Mouse (Mus musculus) liver, embryonic 16.5 days (tissue): ENCODE results near the gene Slc6a19. TPM values are rescaled to one million over a fixed set of nuclear protein-coding genes. Genes with fewer than 3 reads are reported as not detected.
"Not testable (repeated sequence)": the region's sequence is repeated elsewhere in the genome, so short reads cannot be mapped to it uniquely, and the experiment has no call there.

Source experiments
- ATAC-seq: fragments of 200-750 bp; cut with Nextera tagmentation; 2 replicates; pipeline ENCODE4 v1.8.0; 2017; ENCODE audit warnings: low read depth, mild to moderate bottlenecking, moderate number of reproducible peaks, moderate library complexity
- H3K27ac ChIP-seq: fragments of 300-500 bp; sonication (generic); 2 replicates; pipeline ENCODE4 v1.5.1; 2014; ENCODE audit warnings: mild to moderate bottlenecking, low read length
- H3K27me3 ChIP-seq: fragments of 300-500 bp; sonication (generic); 2 replicates; pipeline ENCODE4 v1.6.1; 2014; ENCODE audit warnings: low read depth, low read length, mixed read lengths; ENCODE audit not compliant: control insufficient read depth, insufficient read depth
- H3K36me3 ChIP-seq: fragments of 300-500 bp; sonication (generic); 2 replicates; pipeline ENCODE4 v1.6.1; 2014; ENCODE audit warnings: mild to moderate bottlenecking; ENCODE audit not compliant: control insufficient read depth, insufficient read depth
- H3K4me1 ChIP-seq: fragments of 300-500 bp; sonication (generic); 2 replicates; pipeline ENCODE4 v1.6.1; 2014; ENCODE audit warnings: low read depth, low read length, mixed read lengths; ENCODE audit not compliant: control insufficient read depth
- H3K4me2 ChIP-seq: fragments of 300-500 bp; sonication (generic); 2 replicates; pipeline ENCODE4 v1.6.1; 2014; ENCODE audit warnings: low read depth, low read length, mixed read lengths
- H3K4me3 ChIP-seq: fragments of 300-500 bp; sonication (generic); 2 replicates; pipeline ENCODE4 v1.5.1; 2014; ENCODE audit warnings: low read depth, mild to moderate bottlenecking, low read length
- H3K9ac ChIP-seq: fragments of 300-500 bp; sonication (generic); 2 replicates; pipeline ENCODE4 v1.6.1; 2014; ENCODE audit warnings: low read depth, low read length
- H3K9me3 ChIP-seq: fragments of 300-500 bp; sonication (generic); replicated peaks from 2 replicates; pipeline ENCODE4 v1.6.1; 2016; ENCODE audit warnings: low read length; ENCODE audit not compliant: control insufficient read depth
- WGBS: fragments of 180-500 bp; shearing (Covaris S2); extraction: QIAGEN DNeasy Blood & Tissue Kit; methylation state at CpG from one replicate; pipeline ENCODE4 v1.1.7; 2014; ENCODE audit not compliant: insufficient replicate concordance; 5-methylcytosine and 5-hydroxymethylcytosine counted together
- polyA plus RNA-seq: library from polyadenylated mRNA; unstranded; fragments of >200 nt; fragmentation: Nextera tagmentation; extraction: Ambion mirVana; gene quantifications from 2 replicates; pipeline ENCODE4 v1.2.1, GENCODE M21; 2015

Gene Slc6a19
- polyA plus RNA-seq, 1 experiment from 2014 or later: 1.6 TPM

DNA sequence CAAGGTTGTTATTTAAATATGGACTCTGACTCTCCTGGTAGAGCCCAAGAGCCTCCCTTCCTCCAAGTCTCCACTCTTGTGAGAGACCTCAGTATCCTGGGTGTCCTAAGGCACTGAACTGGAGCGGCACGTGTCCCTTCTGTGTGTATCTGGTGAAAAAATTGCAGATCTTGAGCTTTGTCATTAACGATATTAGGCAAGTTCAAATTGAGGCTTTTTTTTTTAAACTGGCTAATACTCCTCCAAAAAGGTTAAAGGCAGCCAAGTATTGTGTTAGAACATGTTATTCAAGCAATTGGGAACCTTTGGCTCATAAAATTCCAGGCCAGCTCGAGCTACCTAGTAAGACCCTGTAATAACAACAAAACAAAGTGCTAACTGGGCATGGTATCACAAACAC is 15.6 kb upstream of the Slc6a19 start:
- H3K4me3 ChIP-seq: no peak overlapping the region
- H3K9me3 ChIP-seq: no peaks in the 10 kb centered on the region
- no peaks in the 10 kb centered on the region; the same call in 1 of the 2 replicates for H3K4me1 ChIP-seq
- H3K27me3 ChIP-seq: no peaks in the 10 kb centered on the region
- no peak overlapping the region for H3K27ac ChIP-seq
- no peak for ATAC-seq
- WGBS: 57% methylated on average over 4 of the region's 4 CpGs
- H3K36me3 ChIP-seq: no peaks in the 10 kb centered on the region
- no peak overlapping the region for H3K9ac ChIP-seq
- no peak overlapping the region for H3K4me2 ChIP-seq

DNA sequence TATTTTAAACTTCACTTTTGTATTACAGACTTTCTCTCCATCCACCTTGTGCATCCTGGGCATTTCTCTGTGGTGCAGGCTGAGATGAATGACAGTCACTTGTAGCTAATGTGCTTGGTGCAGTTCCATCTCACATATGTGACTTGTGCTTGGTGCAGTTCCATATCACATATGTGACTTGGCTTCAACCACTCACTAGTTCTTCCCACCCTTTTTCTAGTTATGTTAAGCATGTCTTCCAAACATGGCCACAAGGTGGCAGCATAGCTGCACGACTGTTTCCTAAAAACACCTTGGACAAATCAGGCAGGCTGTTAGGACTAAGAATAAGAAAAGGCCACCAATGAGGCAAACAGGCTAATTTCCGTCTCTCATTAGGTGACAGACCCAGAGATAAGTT is 13.6 kb upstream of the Slc6a19 start:
- Histone ChIP-seq H3K4me1 (no peaks in the 10 kb centered on the region; the same call in 1 of the 2 replicates), H3K4me2 (no peak overlapping the region), H3K27ac (no peak overlapping the region), H3K4me3 (no peak overlapping the region), H3K9ac (no peak overlapping the region), H3K27me3 (no peaks in the 10 kb centered on the region), H3K36me3 (no peaks in the 10 kb centered on the region), H3K9me3 (no peaks in the 10 kb centered on the region)
- no peak for ATAC-seq
- 0% methylated on average over 2 of the region's 2 CpGs for WGBS

GRCm38 (mm10) chr13:73714020-73714419 is 9.4 kb upstream of the Slc6a19 start:
- WGBS: 45% methylated on average over 2 of the region's 2 CpGs
- Histone ChIP-seq H3K9me3 (no peaks in the 10 kb centered on the region), H3K27me3 (no peaks in the 10 kb centered on the region), H3K9ac (no peak overlapping the region), H3K36me3 (no peaks in the 10 kb centered on the region), H3K4me1 (no peaks in the 10 kb centered on the region), H3K4me3 (no peak overlapping the region), H3K27ac (no peak overlapping the region), H3K4me2 (no peak overlapping the region)
- no peak for ATAC-seq

DNA sequence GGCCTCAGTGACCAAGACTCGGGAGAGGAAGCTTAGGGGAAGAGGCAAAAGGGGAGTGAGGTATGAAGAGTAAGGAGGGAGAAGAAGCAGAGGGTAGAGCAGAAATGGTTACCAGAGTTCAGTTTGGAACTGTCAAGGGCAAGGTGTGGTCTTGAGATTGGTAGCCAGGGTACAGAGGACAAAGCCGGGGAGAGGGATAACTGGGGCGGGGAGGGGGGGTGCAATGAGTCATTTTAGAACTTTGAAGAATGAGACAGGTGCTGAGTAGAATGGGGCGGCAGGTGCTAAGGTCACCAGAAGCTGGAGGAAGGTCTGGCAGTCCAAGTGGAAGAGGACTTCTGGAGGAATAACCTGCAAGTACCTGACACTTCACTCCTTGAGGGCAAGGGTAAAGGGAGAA is 8.5 kb upstream of the Slc6a19 start:
- WGBS: 57% methylated on average over 4 of the region's 4 CpGs

GRCm38 (mm10) chr13:73712228-73712627 is 7.6 kb upstream of the Slc6a19 start:
- H3K36me3 ChIP-seq: no peaks in the 10 kb centered on the region
- H3K27ac ChIP-seq: no peak overlapping the region
- H3K27me3 ChIP-seq: no peaks in the 10 kb centered on the region
- H3K9me3 ChIP-seq: no peaks in the 10 kb centered on the region
- WGBS: 56% methylated on average over 3 of the region's 3 CpGs
- H3K4me3 ChIP-seq: no peak overlapping the region
- H3K4me1 ChIP-seq: no peaks in the 10 kb centered on the region
- peak; percentile 61; the same call in 1 of the 2 replicates for ATAC-seq
- no peak overlapping the region for H3K4me2 ChIP-seq
- H3K9ac ChIP-seq: no peak overlapping the region

More for the DNA sequence above, 8.5 kb upstream of the Slc6a19 start:
- Histone ChIP-seq H3K4me1 (no peaks in the 10 kb centered on the region), H3K27me3 (no peaks in the 10 kb centered on the region), H3K4me2 (no peak overlapping the region), H3K27ac (no peak overlapping the region), H3K4me3 (no peak overlapping the region), H3K36me3 (no peaks in the 10 kb centered on the region), H3K9me3 (no peaks in the 10 kb centered on the region), H3K9ac (no peak overlapping the region)
- no peak for ATAC-seq

GRCm38 (mm10) chr13:73711803-73712202 is 7.1 kb upstream of the Slc6a19 start:
- ATAC-seq: no peak
- 62% methylated on average over 5 of the region's 5 CpGs for WGBS
- Histone ChIP-seq H3K27ac (no peak overlapping the region), H3K4me2 (no peak overlapping the region), H3K9ac (no peak overlapping the region), H3K27me3 (no peaks in the 10 kb centered on the region), H3K36me3 (no peaks in the 10 kb centered on the region), H3K9me3 (no peaks in the 10 kb centered on the region), H3K4me1 (no peaks in the 10 kb centered on the region), H3K4me3 (no peak overlapping the region)

DNA sequence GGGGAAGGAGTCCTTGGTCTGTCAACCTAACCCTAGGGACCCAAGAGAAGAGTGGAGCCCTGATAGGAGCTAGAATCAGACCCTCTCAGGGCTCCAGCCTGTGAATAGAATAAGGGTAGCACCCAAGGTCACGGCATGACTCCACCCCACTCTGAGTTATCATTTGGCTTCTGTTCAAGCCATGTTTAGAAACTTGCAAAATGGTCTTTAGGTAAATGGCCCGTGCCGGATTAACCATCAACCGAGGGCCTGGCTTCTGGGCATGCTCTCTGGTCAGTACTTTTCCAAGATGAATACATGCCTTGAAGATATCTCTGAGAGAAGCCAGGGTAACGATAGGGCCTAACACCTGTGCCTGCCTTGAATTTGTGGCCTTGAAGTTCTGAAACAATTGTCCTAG is 6.6 kb upstream of the Slc6a19 start:
- 58% methylated on average over 5 of the region's 5 CpGs for WGBS
- Histone ChIP-seq H3K4me3 (no peak overlapping the region), H3K9me3 (no peaks in the 10 kb centered on the region), H3K27ac (no peak overlapping the region), H3K4me2 (no peak overlapping the region), H3K27me3 (no peaks in the 10 kb centered on the region), H3K36me3 (no peaks in the 10 kb centered on the region), H3K9ac (no peak overlapping the region), H3K4me1 (no peaks in the 10 kb centered on the region)
- ATAC-seq: 0 out of 2 replicates have a peak, but pooled peaks have one; percentile 24

DNA sequence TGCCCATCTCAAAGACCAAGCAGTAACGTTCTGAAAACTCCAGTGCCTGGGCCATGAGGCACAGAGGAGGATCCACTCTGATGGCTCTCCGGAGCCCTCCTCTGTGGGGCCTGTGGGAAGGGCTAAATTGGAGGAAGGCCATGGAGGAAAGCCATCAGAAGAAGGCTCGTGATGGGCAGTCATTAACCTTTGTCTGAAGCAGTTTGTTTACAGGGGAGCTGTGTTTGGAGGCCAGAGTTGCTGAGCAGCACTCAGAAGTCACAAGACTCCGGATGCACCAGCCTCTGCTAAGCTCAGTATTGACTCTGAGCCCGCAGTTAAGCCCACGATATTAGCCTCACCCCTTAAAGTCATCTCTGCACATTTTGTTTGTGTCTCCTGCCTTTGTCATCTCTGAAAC is 4.8 kb upstream of the Slc6a19 start:
- no peak for ATAC-seq
- Histone ChIP-seq H3K36me3 (no peaks in the 10 kb centered on the region), H3K27me3 (no peaks in the 10 kb centered on the region), H3K4me2 (no peak overlapping the region), H3K9me3 (no peaks in the 10 kb centered on the region), H3K9ac (no peak overlapping the region), H3K27ac (no peak overlapping the region), H3K4me1 (no peaks in the 10 kb centered on the region), H3K4me3 (no peak overlapping the region)
- 39% methylated on average over 6 of the region's 6 CpGs for WGBS

DNA sequence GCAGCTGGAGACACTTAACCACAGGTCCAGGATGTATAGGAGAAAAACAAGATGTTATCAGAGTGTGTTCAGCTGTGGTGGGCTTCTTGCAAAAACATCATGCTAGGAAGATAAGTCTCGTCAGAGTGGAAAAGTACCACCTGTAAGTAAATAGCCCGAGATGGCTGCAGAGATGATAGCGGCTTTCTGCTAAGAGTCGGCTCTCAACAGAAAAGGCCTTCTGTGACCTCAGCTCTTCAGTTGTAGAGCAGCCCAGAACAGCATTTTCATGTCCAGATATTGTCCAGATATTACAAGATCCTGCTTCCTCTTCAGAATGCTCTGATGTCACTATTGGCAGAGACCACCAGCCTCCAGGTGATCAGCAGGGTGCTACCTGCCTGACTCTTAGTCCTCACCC is 1.2 kb downstream of the Slc6a19 start:
- not testable (repeated sequence) for H3K4me3 ChIP-seq, H3K9ac ChIP-seq, H3K27ac ChIP-seq, H3K9me3 ChIP-seq, H3K4me2 ChIP-seq, H3K27me3 ChIP-seq, H3K36me3 ChIP-seq, ATAC-seq, H3K4me1 ChIP-seq
- WGBS: 22% methylated on average over 4 of the region's 4 CpGs
